Mouse (Mus musculus): ENCODE results near the gene Tnfrsf13b. TPM values are rescaled to one million over a fixed set of nuclear protein-coding genes. Genes with fewer than 3 reads are reported as not detected.
"Not testable (repeated sequence)": the region's sequence is repeated elsewhere in the genome, so short reads cannot be mapped to it uniquely, and the experiment has no call there.

The Tnfrsf13b gene
- polyA plus RNA-seq, 1 experiment from 2014 or later, result 0.96 TPM

- ATAC-seq (ENCODE audit: low FRiP score), result no peak
- Histone ChIP-seq H3K4me3 (replicated peaks; ENCODE audit: low read length) (no peak overlapping the region), H3K36me3 (replicated peaks; ENCODE audit: control insufficient read depth, insufficient read depth) (no peaks in the 10 kb centered on the region), H3K4me1 (replicated peaks; ENCODE audit: control insufficient read depth, insufficient read depth, low read length) (no peaks in the 10 kb centered on the region), H3K27me3 (ENCODE audit: control insufficient read depth, insufficient read depth, low read length) (no peaks in the 10 kb centered on the region), H3K4me2 (replicated peaks) (no peak overlapping the region), H3K9ac (no peak overlapping the region), H3K27ac (no peak overlapping the region), H3K9me3 (ENCODE audit: control insufficient read depth, low read length) (no peaks in the 10 kb centered on the region)
- 89% methylated on average over 8 of the region's 8 CpGs for WGBS
- DNase-seq (ENCODE audit: low spot score), result no peak
Measured at GRCm38 (mm10) chr11:61122769-61123288, 3.7 kb upstream of the Tnfrsf13b start.

GRCm38 (mm10) chr11:61123886-61124285 lies 2.7 kb upstream of the Tnfrsf13b start:
- DNase-seq (ENCODE audit: low spot score) (no peak), ATAC-seq (ENCODE audit: low FRiP score) (no peak)
- Histone ChIP-seq H3K27me3 (ENCODE audit: control insufficient read depth, insufficient read depth, low read length) (no peaks in the 10 kb centered on the region), H3K9ac (no peak overlapping the region), H3K9me3 (ENCODE audit: control insufficient read depth, low read length) (no peaks in the 10 kb centered on the region), H3K4me1 (replicated peaks; ENCODE audit: control insufficient read depth, insufficient read depth, low read length) (no peaks in the 10 kb centered on the region), H3K27ac (no peak overlapping the region), H3K36me3 (replicated peaks; ENCODE audit: control insufficient read depth, insufficient read depth) (no peaks in the 10 kb centered on the region), H3K4me2 (replicated peaks) (no peak overlapping the region), H3K4me3 (replicated peaks; ENCODE audit: low read length) (no peak overlapping the region)
- 84% methylated on average over 3 of the region's 3 CpGs for WGBS

- Histone ChIP-seq H3K4me3 (replicated peaks; ENCODE audit: low read length) (no peak overlapping the region), H3K4me2 (replicated peaks) (no peak overlapping the region), H3K27ac (no peak overlapping the region), H3K4me1 (replicated peaks; ENCODE audit: control insufficient read depth, insufficient read depth, low read length) (no peaks in the 10 kb centered on the region), H3K9ac (no peak overlapping the region), H3K27me3 (ENCODE audit: control insufficient read depth, insufficient read depth, low read length) (no peaks in the 10 kb centered on the region), H3K36me3 (replicated peaks; ENCODE audit: control insufficient read depth, insufficient read depth) (no peaks in the 10 kb centered on the region), H3K9me3 (ENCODE audit: control insufficient read depth, low read length) (no peaks in the 10 kb centered on the region)
- WGBS, result 91% methylated on average over 5 of the region's 5 CpGs
- no peak for DNase-seq (ENCODE audit: low spot score)
- ATAC-seq (ENCODE audit: low FRiP score), result no peak
Measured at GRCm38 (mm10) chr11:61125970-61126369, 585 bp upstream of the Tnfrsf13b start.

- Histone ChIP-seq H3K4me3 (replicated peaks; ENCODE audit: low read length) (no peak overlapping the region), H3K9ac (no peak overlapping the region), H3K4me2 (replicated peaks) (no peak overlapping the region), H3K27me3 (ENCODE audit: control insufficient read depth, insufficient read depth, low read length) (no peaks in the 10 kb centered on the region), H3K9me3 (ENCODE audit: control insufficient read depth, low read length) (no peaks in the 10 kb centered on the region), H3K4me1 (replicated peaks; ENCODE audit: control insufficient read depth, insufficient read depth, low read length) (no peaks in the 10 kb centered on the region), H3K36me3 (replicated peaks; ENCODE audit: control insufficient read depth, insufficient read depth) (no peaks in the 10 kb centered on the region), H3K27ac (no peak overlapping the region)
- ATAC-seq (ENCODE audit: low FRiP score) (no peak), DNase-seq (ENCODE audit: low spot score) (no peak)
- 94% methylated on average over 8 of the region's 8 CpGs for WGBS
Measured at GRCm38 (mm10) chr11:61127421-61128055, 983 bp downstream of the Tnfrsf13b start.

- DNase-seq (ENCODE audit: low spot score), result no peak
- Histone ChIP-seq H3K4me3 (replicated peaks; ENCODE audit: low read length) (no peak overlapping the region), H3K9ac (no peak overlapping the region), H3K4me2 (replicated peaks) (no peak overlapping the region), H3K9me3 (ENCODE audit: control insufficient read depth, low read length) (no peaks in the 10 kb centered on the region), H3K27ac (no peak overlapping the region), H3K4me1 (replicated peaks; ENCODE audit: control insufficient read depth, insufficient read depth, low read length) (no peaks in the 10 kb centered on the region), H3K27me3 (ENCODE audit: control insufficient read depth, insufficient read depth, low read length) (no peaks in the 10 kb centered on the region), H3K36me3 (replicated peaks; ENCODE audit: control insufficient read depth, insufficient read depth) (no peaks in the 10 kb centered on the region)
- 60% methylated on average over 10 of the region's 10 CpGs for whole genome bisulfite sequencing
- ATAC-seq (ENCODE audit: low FRiP score), result no peak
Measured at GRCm38 (mm10) chr11:61129305-61129704, 2.8 kb downstream of the Tnfrsf13b start.

- H3K4me2 ChIP-seq (replicated peaks); H3K9me3 ChIP-seq (ENCODE audit: control insufficient read depth, low read length); H3K36me3 ChIP-seq (replicated peaks; ENCODE audit: control insufficient read depth, insufficient read depth); H3K9ac ChIP-seq; H3K4me1 ChIP-seq (replicated peaks; ENCODE audit: control insufficient read depth, insufficient read depth, low read length); H3K27ac ChIP-seq; H3K27me3 ChIP-seq (ENCODE audit: control insufficient read depth, insufficient read depth, low read length); H3K4me3 ChIP-seq (replicated peaks; ENCODE audit: low read length); DNase-seq (ENCODE audit: low spot score); ATAC-seq (ENCODE audit: low FRiP score): not testable (repeated sequence)
- WGBS, result 82% methylated on average over 4 of the region's 4 CpGs
Measured at GRCm38 (mm10) chr11:61130646-61131045, 4.1 kb downstream of the Tnfrsf13b start.

GRCm38 (mm10) chr11:61132943-61133342 lies 6.4 kb downstream of the Tnfrsf13b start:
- no peaks in the 10 kb centered on the region for H3K36me3 ChIP-seq (replicated peaks; ENCODE audit: control insufficient read depth, insufficient read depth)
- 88% methylated on average over 2 of the region's 2 CpGs for WGBS
- DNase-seq (ENCODE audit: low spot score) (no peak), ATAC-seq (ENCODE audit: low FRiP score) (no peak)
- no peak overlapping the region for H3K4me3 ChIP-seq (replicated peaks; ENCODE audit: low read length)
- H3K27me3 ChIP-seq (ENCODE audit: control insufficient read depth, insufficient read depth, low read length), result no peaks in the 10 kb centered on the region
- no peak overlapping the region for H3K27ac ChIP-seq
- no peak overlapping the region for H3K9ac ChIP-seq
- H3K4me2 ChIP-seq (replicated peaks), result no peak overlapping the region
- H3K4me1 ChIP-seq (replicated peaks; ENCODE audit: control insufficient read depth, insufficient read depth, low read length), result no peaks in the 10 kb centered on the region
- no peaks in the 10 kb centered on the region for H3K9me3 ChIP-seq (ENCODE audit: control insufficient read depth, low read length)

GRCm38 (mm10) chr11:61141693-61142092 lies 15.1 kb downstream of the Tnfrsf13b start:
- Histone ChIP-seq H3K9ac (no peak overlapping the region), H3K9me3 (ENCODE audit: control insufficient read depth, low read length) (no peaks in the 10 kb centered on the region), H3K27ac (no peak overlapping the region), H3K4me3 (replicated peaks; ENCODE audit: low read length) (no peak overlapping the region), H3K4me1 (replicated peaks; ENCODE audit: control insufficient read depth, insufficient read depth, low read length) (no peaks in the 10 kb centered on the region), H3K4me2 (replicated peaks) (no peak overlapping the region), H3K36me3 (replicated peaks; ENCODE audit: control insufficient read depth, insufficient read depth) (no peaks in the 10 kb centered on the region), H3K27me3 (ENCODE audit: control insufficient read depth, insufficient read depth, low read length) (no peaks in the 10 kb centered on the region)
- DNase-seq (ENCODE audit: low spot score) (no peak), ATAC-seq (ENCODE audit: low FRiP score) (no peak)
- WGBS, result 80% methylated on average over 2 of the region's 2 CpGs

- H3K27me3 ChIP-seq (ENCODE audit: control insufficient read depth, insufficient read depth, low read length), result no peaks in the 10 kb centered on the region
- ATAC-seq (ENCODE audit: low FRiP score) (no peak), DNase-seq (ENCODE audit: low spot score) (no peak)
- no peaks in the 10 kb centered on the region for H3K9me3 ChIP-seq (ENCODE audit: control insufficient read depth, low read length)
- H3K4me1 ChIP-seq (replicated peaks; ENCODE audit: control insufficient read depth, insufficient read depth, low read length), result no peaks in the 10 kb centered on the region
- H3K27ac ChIP-seq, result no peak overlapping the region
- no peak overlapping the region for H3K4me3 ChIP-seq (replicated peaks; ENCODE audit: low read length)
- no peak overlapping the region for H3K9ac ChIP-seq
- no peak overlapping the region for H3K4me2 ChIP-seq (replicated peaks)
- WGBS, result 83% methylated on average over 3 of the region's 3 CpGs
- H3K36me3 ChIP-seq (replicated peaks; ENCODE audit: control insufficient read depth, insufficient read depth), result no peaks in the 10 kb centered on the region
Measured at GRCm38 (mm10) chr11:61142262-61142661, 15.7 kb downstream of the Tnfrsf13b start.

All from hindbrain, embryonic 14.5 days (tissue).